10 mouse cellular contexts compared by ENCODE assay signal in the genomic region with DNA sequence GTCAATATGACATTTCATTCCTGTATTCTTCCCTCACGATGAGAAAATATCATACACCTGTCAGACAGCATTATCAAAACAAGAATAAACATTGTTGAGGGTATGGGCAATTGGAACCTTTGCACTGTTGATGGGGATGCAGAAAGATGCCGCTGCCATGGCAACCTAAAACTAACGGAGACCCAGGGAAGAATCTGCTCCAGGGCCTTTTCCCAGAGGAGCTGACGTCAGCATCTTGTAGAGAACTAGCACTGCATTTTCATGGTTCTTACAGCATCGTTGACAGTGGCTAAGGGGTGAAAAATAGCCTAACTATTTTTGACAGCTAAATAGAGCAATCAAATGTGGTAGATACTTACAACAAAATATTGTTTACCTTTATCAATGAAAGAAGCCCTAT. TPM values are rescaled to one million over a fixed set of nuclear protein-coding genes. Genes with fewer than 3 reads are reported as not detected.
"Had no signal": no experiment of that assay in that cellular context is flagged by ENCODE, and none has a peak within 500 bp of the region (broad histone marks: within the 10 kb centered on the region; RNA-seq: fewer than 3 reads in every experiment).

No protein-coding gene starts in this region.

- H3K4me2 ChIP-seq: limb, embryonic 12.5 days; limb, embryonic 15.5 days; liver, embryonic 11.5 days; lung, embryonic 14.5 days; neural tube, embryonic 13.5 days had no signal

- H3K27ac ChIP-seq: limb, embryonic 12.5 days; limb, embryonic 15.5 days; liver, embryonic 14.5 days; macrophage; neural tube, embryonic 13.5 days; stomach, postnatal 0 days had no signal

- H3K36me3 ChIP-seq: limb, embryonic 12.5 days; limb, embryonic 15.5 days; neural tube, embryonic 13.5 days had no signal

- H3K9ac ChIP-seq: limb, embryonic 12.5 days; limb, embryonic 15.5 days; liver, embryonic 14.5 days; liver, postnatal 0 days; lung, embryonic 14.5 days; neural tube, embryonic 13.5 days had no signal

- H3K27me3 ChIP-seq: limb, embryonic 15.5 days had no signal

- H3K4me3 ChIP-seq: limb, embryonic 12.5 days; limb, embryonic 15.5 days; myocyte; neural tube, embryonic 13.5 days had no signal

- ATAC-seq: liver, postnatal 0 days had no signal

- H3K9me3 ChIP-seq: limb, embryonic 12.5 days; limb, embryonic 15.5 days; neural tube, embryonic 13.5 days had no signal

RNA-seq across cellular contexts. Expression of gene Fli1, which starts 47.9 kb away (rescaled TPM):
- polyA plus RNA-seq: myocyte had no signal
